Mouse (Mus musculus) C2C12 (cell line): ENCODE results near the gene Lpar1.

Experiments
- CEBPB ChIP-seq: IDR thresholded peaks from one replicate; pipeline ENCODE4 v1.6.1; 2011; ENCODE audit warnings: low read depth, mild to moderate bottlenecking, control low read depth, moderate library complexity
- CTCF ChIP-seq: IDR thresholded peaks from one replicate; pipeline ENCODE4 v1.5.1; 2011; ENCODE audit not compliant: control insufficient read depth, insufficient read depth, insufficient read length
- MAX ChIP-seq: IDR thresholded peaks from one replicate; pipeline ENCODE4 v1.6.1; 2011; ENCODE audit warnings: mild to moderate bottlenecking, control low read depth

GRCm38 (mm10) chr4:58453334-58453733 lies 100.4 kb downstream of the Lpar1 start:
- no peak for TF ChIP-seq CTCF
- TF ChIP-seq MAX: no peak
- no peak for TF ChIP-seq CEBPB
